In the genomic region with DNA sequence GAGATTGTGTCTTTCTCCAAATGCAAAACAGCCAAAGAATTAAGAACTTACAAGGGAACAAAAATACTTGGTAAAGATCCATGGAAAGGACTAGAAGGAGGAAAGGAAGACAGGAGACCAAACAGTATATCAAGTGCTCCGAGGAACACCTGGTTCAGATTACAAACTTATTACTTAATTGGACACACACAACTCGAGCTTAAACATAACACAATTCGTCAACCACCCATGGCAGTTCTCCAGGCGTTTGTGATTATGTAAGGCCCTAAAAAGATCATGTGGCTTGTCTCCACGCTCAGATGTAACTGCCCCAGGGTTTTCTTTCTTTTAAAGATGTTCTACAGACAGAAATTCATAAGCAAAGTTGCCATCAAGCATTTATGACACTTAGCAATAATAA, we compare ENCODE assay signal across 18 mouse cellular contexts. TPM values are rescaled to one million over a fixed set of nuclear protein-coding genes. Genes with fewer than 3 reads are reported as not detected.
DNase-seq lines count a peak whose midpoint lies in the region; ATAC-seq lines count a peak whose summit lies in the region.
"Had no signal": no experiment of that assay in that cellular context is flagged by ENCODE, and none has a peak within 500 bp of the region (broad histone marks: within the 10 kb centered on the region; RNA-seq: fewer than 3 reads in every experiment).

No protein-coding gene starts in this region.

- no peak overlapping the region for H3K9ac ChIP-seq in forebrain, embryonic 16.5 days (replicated peaks; ENCODE audit: low read depth, low read length)
- H3K9ac ChIP-seq: embryonic facial prominence, embryonic 13.5 days; limb, embryonic 15.5 days; midbrain, embryonic 15.5 days had no signal

- H3K4me3 ChIP-seq in heart, embryonic 10.5 days, result no peak overlapping the region
- no peak overlapping the region for H3K4me3 ChIP-seq in forebrain, embryonic 16.5 days (replicated peaks; ENCODE audit: low read length)
- H3K4me3 ChIP-seq: embryonic facial prominence, embryonic 13.5 days; left cerebral cortex, adult 2 months; limb, embryonic 15.5 days; midbrain, embryonic 15.5 days had no signal

- H3K4me2 ChIP-seq in forebrain, embryonic 16.5 days (ENCODE audit: low read length), result no peak overlapping the region
- H3K4me2 ChIP-seq: embryonic facial prominence, embryonic 13.5 days; limb, embryonic 15.5 days; midbrain, embryonic 15.5 days had no signal

- H3K27ac ChIP-seq in heart, embryonic 10.5 days, result no peak overlapping the region
- no peak overlapping the region for H3K27ac ChIP-seq in forebrain, embryonic 16.5 days (ENCODE audit: low read length)
- H3K27ac ChIP-seq: embryonic facial prominence, embryonic 13.5 days; left cerebral cortex, adult 2 months; limb, embryonic 15.5 days; midbrain, embryonic 15.5 days had no signal

- H3K36me3 ChIP-seq in heart, embryonic 10.5 days, result no peaks in the 10 kb centered on the region
- H3K36me3 ChIP-seq in forebrain, embryonic 16.5 days (ENCODE audit: control insufficient read depth, insufficient read depth), result no peaks in the 10 kb centered on the region
- H3K36me3 ChIP-seq: embryonic facial prominence, embryonic 13.5 days; limb, embryonic 15.5 days; midbrain, embryonic 15.5 days had no signal

- no peaks in the 10 kb centered on the region for H3K9me3 ChIP-seq in heart, embryonic 10.5 days
- no peaks in the 10 kb centered on the region for H3K9me3 ChIP-seq in forebrain, embryonic 16.5 days (ENCODE audit: control insufficient read depth, low read length)
- H3K9me3 ChIP-seq: embryonic facial prominence, embryonic 13.5 days; limb, embryonic 15.5 days; midbrain, embryonic 15.5 days had no signal

- no peak for ATAC-seq in forebrain, embryonic 16.5 days
- ATAC-seq: forebrain, embryonic 14.5 days; midbrain, embryonic 15.5 days had no signal

- WGBS in heart, embryonic 10.5 days, result 64% methylated on average over 5 of the region's 5 CpGs
- WGBS in forebrain, embryonic 16.5 days, result 59% methylated on average over 5 of the region's 5 CpGs

- no peaks in the 10 kb centered on the region for H3K27me3 ChIP-seq in heart, embryonic 10.5 days (ENCODE audit: insufficient read depth, poor library complexity, severe bottlenecking)
- H3K27me3 ChIP-seq in forebrain, embryonic 16.5 days (replicated peaks; ENCODE audit: control insufficient read depth, insufficient read depth, low read length), result no peaks in the 10 kb centered on the region
- H3K27me3 ChIP-seq: midbrain, embryonic 15.5 days had no signal

- H3K4me1 ChIP-seq in heart, embryonic 10.5 days, result no peaks in the 10 kb centered on the region
- H3K4me1 ChIP-seq in forebrain, embryonic 16.5 days (replicated peaks; ENCODE audit: control insufficient read depth, insufficient read depth, low read length), result no peaks in the 10 kb centered on the region
- H3K4me1 ChIP-seq: embryonic facial prominence, embryonic 13.5 days; limb, embryonic 15.5 days; midbrain, embryonic 15.5 days had no signal

- DNase-seq in heart, adult 18-20 months, result peak; percentile 17 to 29
- DNase-seq in heart, embryonic 10.5 days (ENCODE audit: low spot score), result no peak
- DNase-seq in 3T3-L1 (ENCODE audit: low read depth, low spot score), result peak; percentile 83
- DNase-seq in embryo, embryonic 10.5 days (ENCODE audit: low spot score), result peak; percentile 45
- peak; percentile 10 for DNase-seq in gonadal fat pad, adult 2 months (ENCODE audit: low read depth)
- DNase-seq in natural killer cell, adult 2 months (ENCODE audit: low spot score in 2 of 2), result no peak
- DNase-seq in layer of hippocampus, adult 8-10 months (ENCODE audit: low spot score in 2 of 2), result no peak
- DNase-seq: adrenal gland, postnatal 25 days; cerebellum, adult 9-10 months; right cerebral cortex, postnatal 25 days; thymus, adult 18-20 months had no signal

RNA-seq across cellular contexts. Expression of a gene that starts 22.0 kb away (rescaled TPM):
- total RNA-seq in heart, adult 18-20 months (2021), result 1 to 10 TPM; 7.0 to 7.8 TPM
- polyA plus RNA-seq in heart, embryonic 10.5 days (2016; fragmentation: Nextera tagmentation; extraction: Ambion mirVana), result 6.8 and 7.3 TPM in 2 replicates
- 1.9 and 3.2 TPM in 2 replicates for polyA plus RNA-seq in gonadal fat pad, adult 2 months (2012; rRNA removed)
- 3.1 and 3.8 TPM in 2 replicates for polyA plus RNA-seq in forebrain, embryonic 16.5 days (2015; fragmentation: Nextera tagmentation; extraction: Ambion mirVana)
- 10 to 100 TPM in 1 of 4 experiments, 1 to 10 TPM in 3; 5.8 to 10.6 (median 8.0) TPM for total RNA-seq in layer of hippocampus, adult 8-10 months (2022)

RNA-seq across cellular contexts. Expression of a gene that starts 33.2 kb away (rescaled TPM):
- total RNA-seq in heart, adult 18-20 months (2021), result 1 to 10 TPM; 1.9 to 2.5 TPM
- 3.6 and 5.8 TPM in 2 replicates for polyA plus RNA-seq in heart, embryonic 10.5 days (2016; fragmentation: Nextera tagmentation; extraction: Ambion mirVana)
- 0.58 and 0.66 TPM in 2 replicates for polyA plus RNA-seq in gonadal fat pad, adult 2 months (2012; rRNA removed)
- 0.38 and 0.43 TPM in 2 replicates for polyA plus RNA-seq in forebrain, embryonic 16.5 days (2015; fragmentation: Nextera tagmentation; extraction: Ambion mirVana)
- total RNA-seq in layer of hippocampus, adult 8-10 months (2022), result 1 to 10 TPM in 2 of 4 experiments, under 1 TPM in 2; 0.80 to 1.8 (median 1.1) TPM
- total RNA-seq: ES-E14 had no signal

Comparison
In these comparisons a context has a peak if more than half of its experiments do, and no peak if none do; other contexts are left out.
1. DNase-seq: peak in heart, adult 18-20 months (2 of 2), 3T3-L1 (single experiment), embryo, embryonic 10.5 days (single experiment) and gonadal fat pad, adult 2 months (single experiment); none in heart, embryonic 10.5 days (single experiment), natural killer cell, adult 2 months (0 of 2) and layer of hippocampus, adult 8-10 months (0 of 2).